Mouse (Mus musculus) thymus, adult 18-20 months (tissue): ENCODE measurements around the gene Wwc2.

Experiments
- DNase-seq, 2 experiments: peaks; one replicate each; pipeline ENCODE4 v3.0.0; 2022; ENCODE audit warnings: mixed read lengths in 2 of 2

The Wwc2 gene

DNA sequence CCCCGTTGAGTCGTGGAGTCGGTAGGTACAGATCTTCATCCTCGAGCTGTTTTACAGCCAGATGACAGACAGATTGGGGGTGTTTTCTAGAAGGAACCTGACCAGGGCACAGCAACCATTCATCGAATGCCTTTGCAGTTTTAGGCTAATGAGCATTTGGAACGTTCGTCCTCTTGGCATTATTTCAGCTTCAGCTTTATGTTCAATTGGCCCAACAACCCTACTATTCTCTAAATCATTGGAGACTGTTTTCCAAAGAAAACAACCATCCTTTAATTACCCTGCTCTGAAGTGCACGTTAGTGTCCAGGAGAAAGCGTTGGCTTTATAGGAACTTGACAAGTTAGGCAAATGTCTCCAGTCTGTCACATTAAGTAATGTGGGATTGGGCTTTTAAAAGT is 54.3 kb downstream of the Wwc2 start:
- DNase-seq = no peak

DNA sequence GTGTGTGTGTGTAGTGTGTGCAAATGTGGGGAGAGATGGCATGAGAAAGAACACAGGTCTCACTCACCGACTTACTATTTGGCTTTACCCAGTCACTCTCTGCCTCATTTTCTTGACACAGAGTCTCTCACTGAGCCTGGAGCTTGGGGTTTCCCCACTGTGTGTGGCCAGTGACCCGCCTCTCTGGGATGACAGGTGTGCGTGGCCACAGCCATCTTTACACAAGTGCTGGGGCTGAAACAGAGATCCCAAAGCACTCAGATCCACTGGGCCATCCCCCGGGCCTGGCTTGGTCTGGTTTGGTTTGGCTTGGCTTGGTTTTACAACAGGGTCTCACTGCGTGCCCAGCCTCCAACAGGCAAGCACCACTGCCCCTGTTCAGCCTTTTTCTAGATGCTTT is 55.3 kb downstream of the Wwc2 start:
- no peak for DNase-seq

DNA sequence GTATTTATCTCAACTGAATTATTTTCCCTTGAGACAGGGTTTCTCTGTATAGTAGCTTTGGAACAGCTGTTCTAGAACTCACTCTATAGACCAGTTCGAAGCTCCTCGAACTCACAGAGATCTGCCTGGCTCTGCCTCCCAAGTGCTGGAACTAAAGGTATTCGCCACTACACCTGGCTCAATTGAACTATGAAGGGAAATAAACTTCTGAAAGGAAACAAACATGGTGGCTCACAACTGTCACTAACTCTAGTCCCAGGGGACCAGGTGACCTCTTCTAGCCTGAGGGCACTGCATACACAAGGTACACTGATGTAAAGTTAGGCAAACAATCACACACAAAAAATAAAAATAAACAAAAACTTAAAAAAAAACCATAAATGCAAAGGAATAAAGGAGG is 57.6 kb downstream of the Wwc2 start:
- no peak for DNase-seq

DNA sequence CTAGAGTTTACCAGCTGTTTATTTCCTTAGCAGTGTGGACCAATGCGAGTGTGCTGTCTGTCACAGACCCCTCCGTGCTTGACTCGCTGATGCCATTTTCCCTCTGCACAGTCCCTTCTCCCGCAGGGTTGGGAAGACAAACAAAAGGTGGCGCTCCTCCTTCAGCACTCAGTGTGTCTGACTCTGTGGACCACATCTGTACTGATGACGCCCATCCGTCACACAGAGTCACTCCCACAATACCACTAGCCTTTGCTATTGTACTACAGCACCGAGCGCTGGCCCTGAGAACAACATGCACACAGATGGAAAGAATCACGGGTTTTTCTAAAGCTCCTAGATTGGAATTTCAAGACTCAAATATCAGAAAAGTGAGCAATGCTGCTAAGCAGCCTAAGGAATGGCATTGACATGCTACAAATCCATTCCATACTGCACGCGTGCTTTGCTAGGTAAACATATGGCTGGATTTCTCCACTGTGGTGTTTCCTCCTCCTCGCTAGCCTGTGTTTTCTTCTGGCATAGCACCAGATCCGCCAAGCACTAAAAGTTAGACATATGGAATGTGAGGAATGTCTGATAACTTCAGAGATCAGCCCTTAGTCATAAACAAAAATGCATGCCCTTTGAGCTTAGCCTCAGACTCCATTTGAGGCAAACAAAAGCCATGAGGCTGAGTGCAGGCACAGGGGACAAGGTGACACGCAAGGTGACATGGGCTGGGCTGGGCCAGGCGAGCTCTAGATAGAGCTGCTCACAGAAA is 58.5 kb downstream of the Wwc2 start:
- no peak for DNase-seq

DNA sequence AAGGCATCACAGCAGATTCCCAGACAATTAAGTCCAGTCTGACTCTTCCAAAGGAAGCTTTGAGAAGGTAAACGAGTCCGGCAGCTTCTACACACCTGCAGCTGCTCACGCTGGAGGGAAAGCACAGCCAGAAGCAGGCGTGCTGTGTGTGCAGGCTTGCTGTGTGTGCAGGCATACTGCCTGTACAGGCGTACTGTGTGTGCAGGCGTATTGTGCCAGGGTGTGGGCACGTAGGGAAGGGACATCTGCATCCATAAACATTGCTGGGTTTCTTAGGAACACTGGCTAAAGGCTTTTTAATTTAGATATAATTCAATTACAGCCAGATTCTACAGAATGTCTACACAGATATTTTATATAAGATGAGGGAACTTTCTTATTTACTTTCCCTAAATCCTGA is 59.4 kb downstream of the Wwc2 start:
- no peak for DNase-seq

DNA sequence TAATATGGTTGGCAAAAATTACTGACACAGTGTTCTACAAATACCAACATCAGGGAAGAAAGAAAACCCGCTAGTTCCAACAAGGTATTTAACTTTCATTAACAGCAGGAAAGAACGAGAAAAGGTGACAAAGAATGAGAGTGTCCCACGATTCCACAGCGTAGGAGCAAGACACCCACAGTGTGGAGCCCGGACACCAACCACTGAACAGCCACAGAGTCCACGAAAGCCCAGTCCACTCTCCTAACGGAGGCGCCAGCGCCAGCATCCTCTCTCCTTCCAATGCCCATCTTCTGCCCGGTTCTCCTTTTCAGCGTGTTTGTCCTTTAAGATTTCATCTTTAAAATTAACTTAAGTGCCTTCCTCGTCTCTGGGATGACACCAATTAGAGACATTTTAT is 61.1 kb downstream of the Wwc2 start:
- no peak for DNase-seq

DNA sequence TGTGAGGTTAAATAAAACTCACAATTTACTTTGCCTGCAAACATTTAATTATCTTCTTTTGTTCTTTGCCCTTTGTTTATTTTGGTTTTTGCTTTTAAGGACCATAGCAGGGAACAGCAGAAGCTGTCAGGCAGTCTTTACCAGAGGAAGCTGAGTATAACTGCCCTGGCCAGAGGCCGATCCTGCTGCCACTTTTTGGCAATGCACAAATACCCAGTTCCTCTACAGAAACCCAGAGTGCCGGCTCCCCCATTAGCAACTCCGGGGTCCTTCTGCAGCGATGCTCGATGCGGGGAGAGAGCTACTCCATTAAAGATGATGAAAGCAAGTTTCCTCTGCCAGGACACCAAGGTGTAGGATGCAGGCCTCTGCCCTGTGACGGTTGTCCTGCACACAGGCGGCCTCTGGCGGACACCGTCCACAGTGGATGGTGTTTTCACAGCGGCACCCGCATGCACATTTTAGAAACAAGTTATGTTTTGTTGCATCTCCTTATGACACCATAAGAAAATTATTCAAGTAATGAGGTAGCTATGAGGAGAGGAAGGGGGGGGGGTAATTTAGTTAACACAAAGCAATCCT is 62.0 kb downstream of the Wwc2 start:
- DNase-seq = no peak

DNA sequence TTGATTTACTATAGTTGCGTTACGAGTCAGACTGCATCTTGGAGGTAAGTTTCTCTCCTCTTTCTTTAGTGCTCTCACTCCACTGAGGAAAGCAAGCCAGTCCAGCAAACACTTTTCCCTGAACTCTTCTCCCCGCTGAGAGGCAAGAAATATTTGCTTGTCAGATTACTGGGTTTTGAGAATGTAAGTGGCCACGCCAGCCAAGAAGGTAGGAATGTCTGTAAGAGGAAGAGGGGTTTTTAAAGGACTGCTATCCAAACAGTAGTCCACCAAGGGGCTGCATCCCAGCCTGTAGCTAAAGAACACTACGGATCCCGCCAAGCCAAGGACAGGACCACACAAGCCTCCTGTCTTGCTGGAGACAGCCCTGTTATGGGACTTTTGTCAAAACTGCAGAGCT is 65.8 kb downstream of the Wwc2 start:
- no peak for DNase-seq

DNA sequence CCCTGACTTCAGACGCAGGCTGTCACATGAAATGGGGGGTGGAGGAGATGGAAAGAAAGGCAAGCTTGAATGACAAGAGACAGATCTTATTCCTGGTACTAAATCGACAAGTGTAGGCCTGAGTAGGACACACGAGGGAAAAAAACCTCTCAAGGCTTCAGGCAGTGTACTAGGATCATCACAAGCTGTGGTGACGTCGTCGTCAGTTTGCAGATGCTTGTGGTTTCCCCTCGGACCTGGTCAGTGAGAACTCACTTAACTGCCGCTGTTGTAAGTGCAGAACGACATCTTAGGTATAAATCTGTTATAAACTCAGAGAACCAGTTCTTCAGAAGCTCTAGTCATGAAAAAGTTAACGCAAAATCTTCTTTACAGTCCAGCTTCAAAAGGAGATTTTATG is 67.9 kb downstream of the Wwc2 start:
- no peak for DNase-seq

DNA sequence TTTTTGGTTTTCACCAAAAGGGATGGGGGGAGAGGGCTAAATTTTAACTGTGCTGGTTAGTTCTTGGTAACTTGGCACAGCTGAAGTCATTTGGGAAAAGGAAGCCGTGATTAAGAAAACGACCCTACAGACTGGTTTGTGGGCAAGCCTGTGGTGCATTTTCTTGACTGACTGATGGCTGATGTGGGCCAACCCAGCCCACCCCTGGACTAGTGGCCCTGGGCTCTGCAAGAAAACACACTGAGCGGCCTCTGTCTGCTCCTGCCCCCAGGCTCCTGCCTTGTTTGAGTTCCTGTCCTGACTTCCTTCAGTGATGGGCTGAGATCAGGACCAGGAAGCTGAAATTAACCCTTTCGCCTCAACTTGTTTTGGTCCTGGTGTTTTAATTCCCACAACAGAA is 68.7 kb downstream of the Wwc2 start:
- DNase-seq = no peak

DNA sequence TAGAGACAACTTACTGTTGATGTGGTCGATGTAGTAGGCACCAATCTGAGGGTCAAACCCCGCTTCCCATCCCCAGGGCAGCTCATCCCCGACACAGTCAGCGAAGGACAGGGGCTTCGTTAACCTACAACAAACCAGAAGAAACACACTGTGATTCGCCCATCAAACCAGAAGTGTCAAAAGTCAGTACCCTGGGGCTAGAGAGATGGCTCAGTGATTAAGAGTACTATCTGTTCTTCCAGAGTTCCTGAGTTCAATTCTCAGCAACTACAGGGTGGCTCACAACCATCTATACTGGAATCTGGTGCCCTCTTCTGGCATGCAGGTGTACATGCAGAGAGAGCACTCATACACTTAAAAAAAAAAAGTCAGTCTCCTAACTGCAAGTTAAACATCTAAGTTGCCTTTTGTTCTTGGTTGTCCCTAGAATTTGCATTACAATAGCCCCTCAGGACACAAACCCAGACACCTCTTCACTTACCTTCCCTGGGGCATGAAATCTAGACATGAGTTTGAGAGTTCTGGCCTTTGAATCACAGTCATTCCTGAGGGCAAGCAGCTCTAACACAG is 70.1 kb downstream of the Wwc2 start:
- DNase-seq = no peak

DNA sequence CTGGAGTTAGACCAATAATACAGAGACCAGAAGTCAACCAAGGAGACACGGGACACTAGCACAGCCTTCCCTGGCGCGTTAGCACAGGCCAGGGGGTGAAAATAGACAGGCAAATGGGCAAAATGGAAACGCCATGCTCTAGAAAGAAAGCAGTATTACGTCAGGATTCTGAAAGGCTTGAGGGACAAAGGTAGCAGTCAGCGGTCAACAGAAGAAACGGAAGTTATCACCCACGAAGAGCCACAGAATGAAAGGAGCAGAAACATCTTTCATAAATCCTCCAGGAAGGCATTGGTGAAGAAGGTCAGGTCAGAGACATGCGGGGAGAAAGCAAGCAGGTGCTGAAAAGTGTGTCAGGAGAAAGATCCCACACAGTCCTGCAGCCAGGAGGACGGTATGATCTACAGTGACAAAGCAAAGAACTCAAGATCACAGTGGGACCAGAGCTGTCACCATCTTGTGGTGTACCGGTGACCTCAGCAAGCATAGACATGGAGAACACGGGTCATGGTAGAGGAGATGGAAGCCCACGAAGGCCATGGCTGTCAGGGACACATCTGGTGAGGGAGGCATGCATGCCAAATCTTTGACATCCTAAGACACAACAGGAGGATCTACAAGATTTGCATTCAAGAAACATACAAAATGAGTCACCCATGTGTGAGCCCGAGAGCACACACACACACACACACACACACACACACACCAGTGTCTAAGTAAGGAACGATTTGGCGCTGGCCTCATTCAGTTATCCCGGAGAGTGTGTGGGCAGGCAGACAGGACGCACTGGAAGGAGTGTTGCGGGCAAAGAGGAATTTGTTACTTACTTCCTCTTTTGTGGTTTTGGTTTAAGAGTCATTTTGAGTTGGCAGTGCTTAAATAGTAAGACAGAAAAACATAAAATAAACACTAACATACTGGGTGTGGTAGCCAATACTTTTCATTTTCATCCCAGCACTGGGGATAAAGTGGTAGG is 73.4 kb downstream of the Wwc2 start:
- DNase-seq = no peak

DNA sequence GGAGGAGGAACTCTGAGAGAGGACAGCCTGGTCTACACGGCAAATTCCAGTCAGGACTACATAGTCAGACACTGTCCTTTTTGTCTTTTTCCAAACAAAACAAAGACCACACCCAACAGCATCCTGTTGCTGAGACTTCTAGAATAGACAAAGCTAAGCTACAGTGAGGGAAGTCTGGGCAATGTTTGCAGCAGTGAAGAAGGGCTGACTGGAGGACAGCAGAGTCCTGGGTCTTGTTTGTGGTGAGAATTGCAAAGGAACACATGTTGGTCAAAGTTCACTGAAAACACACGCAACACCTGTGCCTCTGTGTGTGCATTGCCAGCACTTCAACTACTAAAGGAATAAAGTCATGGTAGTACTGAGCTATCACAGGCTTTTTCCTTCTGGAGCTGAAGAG is 75.2 kb downstream of the Wwc2 start:
- no peak for DNase-seq

DNA sequence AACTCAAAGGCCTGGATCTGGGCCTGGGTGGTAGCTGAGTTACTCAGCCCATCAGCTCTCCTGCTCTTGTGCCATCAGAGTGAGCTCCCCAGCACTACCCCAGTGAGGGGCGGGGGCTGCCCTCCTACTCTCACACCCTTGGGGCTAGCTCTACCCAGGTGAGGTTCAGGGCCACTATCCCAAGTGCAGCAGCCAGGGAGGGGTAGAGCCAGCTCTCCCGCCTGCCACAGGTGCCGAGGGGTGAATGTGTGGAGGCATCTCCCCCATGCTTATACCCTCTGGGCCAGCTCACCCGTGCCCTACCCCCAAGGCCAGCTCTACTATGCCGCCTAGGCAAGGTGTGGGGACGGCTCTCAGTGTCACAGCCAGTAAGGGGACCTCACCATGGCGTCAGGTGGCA is 75.8 kb downstream of the Wwc2 start:
- DNase-seq = no peak

DNA sequence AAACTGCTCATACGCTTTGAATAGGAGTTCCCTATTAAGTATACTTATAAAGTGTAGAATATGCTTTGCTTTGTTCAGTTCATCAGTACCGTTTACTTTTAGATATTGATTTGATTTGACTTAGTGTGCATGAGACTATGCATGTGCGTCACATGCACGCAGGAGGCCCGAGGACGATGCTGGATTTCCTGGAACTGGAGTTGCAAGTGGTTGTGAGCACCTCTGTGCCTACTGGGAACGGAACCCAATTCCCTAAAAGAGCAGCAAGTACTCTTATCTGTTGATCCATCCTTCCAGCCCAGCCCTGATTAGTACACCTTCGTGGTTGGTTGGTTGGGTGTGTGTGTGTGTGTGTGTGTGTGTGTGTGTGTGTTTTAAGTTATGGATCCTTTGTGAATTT is 76.6 kb downstream of the Wwc2 start:
- no peak for DNase-seq

DNA sequence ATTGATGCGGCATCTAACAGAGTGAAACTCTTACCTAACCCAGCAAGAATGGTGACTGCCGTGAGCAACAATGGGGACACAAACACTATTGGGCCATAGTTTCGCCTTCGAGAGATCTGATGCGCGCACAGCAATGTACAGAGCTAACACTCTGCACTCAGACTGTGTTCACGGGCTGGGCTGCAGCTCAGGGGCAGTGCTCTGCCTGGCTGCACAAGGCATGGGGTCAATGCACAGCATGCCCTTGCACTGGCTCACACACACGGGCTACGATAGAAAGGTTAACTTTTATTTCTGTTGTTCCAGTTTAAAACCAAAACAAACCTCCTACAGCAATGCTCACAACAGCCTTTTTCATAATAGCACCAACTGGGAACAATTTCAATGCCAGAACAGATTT is 77.1 kb downstream of the Wwc2 start:
- no peak for DNase-seq

DNA sequence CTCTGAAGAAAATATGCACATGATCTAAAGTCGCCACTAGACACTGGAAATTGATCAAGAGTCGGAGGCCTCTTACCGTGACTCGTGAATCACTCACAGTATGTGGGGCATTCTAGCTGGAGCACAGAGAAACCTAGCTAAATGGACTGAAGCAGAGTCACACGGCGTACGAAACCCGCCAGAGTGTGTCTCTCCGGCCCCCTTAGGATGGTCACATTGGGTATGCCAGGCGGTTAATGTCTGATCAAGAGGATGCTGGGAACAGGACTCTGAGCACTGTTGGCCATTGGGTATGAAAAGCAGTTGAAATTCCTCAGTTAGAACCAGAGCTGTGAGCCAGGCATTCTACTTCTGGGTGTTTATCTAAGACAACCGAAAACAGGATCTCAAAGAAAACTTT is 81.0 kb downstream of the Wwc2 start:
- DNase-seq = no peak

DNA sequence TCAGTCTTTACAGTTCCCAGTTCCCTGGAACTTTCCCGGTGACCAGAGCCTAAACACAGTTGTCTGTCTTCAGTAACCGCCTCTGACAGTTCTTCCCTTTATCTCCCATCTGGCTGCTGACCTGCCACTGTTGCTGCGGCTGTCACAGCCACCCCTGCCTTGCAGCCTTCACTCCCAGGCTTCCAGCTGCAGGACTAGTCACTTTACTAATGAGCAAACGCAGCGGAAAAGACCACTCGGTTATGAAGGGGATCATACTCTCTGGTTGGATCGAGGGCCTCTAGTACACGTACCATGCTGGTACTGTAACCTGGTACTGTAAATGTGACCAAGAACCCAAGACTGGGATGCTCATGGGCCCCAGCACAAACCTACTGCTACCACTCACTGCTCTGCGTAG is 83.7 kb downstream of the Wwc2 start:
- no peak for DNase-seq

DNA sequence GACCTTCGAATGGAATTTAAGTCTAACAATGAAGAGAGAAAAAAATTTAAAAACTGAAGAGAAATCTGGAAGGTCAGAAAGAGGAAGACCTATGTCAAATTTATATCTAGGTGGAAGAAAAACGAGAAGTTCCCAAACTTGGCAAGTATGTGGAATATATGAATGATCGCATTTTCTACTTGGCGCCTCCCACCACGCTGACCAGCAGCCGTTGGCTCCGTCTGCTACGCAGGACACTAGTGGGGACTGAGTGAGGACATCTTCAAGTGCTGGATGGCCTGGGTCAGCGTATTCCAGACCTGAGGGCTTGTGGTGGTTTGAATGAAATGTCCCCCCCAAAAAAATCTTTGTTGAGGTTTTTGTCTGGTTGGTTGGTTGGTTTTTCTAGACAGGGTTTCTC is 84.6 kb downstream of the Wwc2 start:
- DNase-seq = no peak

DNA sequence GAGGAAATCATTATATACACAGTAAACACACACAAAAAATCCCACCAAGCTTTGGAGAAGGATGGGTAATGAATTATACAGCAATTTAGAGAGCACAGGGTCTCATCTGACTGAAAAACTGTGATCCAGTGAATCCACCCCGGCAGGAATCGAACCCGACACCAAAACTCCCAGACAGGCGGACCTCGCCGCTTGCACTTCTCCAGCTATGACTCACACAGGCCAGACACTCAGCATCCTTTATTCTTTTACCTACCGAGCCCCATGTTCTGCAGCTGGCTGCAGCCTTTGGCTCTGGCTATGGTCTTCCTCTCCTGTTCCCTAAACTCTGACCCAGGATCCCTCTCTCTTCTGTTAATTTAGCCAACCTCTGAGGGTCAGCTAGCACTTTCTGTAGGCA is 85.5 kb downstream of the Wwc2 start:
- DNase-seq = no peak

DNA sequence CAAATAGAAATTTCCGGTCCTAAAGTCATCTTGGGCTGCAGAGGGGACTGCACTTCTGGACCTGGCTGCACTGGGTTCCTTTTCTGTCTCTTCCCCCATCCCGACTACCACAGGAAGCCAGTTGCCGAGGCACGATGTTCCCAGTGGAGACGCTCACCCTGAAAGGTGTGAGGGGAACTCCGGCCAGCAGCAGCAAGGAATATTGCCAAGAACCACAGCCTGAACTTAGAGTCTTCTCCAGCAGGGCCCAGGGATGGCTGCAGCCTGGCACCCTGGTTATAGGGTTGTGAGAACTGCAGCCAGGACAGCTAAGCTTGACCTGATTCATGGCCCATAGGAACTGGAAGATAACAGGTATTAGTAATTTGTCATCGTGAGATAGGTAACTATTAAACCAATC is 86.7 kb downstream of the Wwc2 start:
- no peak for DNase-seq

DNA sequence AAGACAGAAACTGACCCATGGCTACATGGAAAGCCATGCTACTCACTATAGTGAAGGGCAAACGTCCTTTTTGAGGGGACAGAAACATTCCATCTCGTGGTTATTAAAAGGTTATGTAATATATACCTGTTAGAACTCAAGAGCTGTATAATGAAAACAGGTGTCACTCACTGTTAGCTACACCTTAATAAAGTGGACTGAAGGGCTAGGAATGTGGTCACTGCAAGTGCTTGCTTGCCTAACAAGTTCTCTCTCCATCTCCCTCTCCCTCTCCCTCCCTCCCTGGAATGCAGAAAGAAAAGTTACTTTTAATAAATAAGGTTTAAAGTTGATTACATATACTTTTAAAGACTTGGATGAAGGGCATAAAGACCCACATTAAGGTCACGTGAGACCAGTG is 88.0 kb downstream of the Wwc2 start:
- no peak for DNase-seq

DNA sequence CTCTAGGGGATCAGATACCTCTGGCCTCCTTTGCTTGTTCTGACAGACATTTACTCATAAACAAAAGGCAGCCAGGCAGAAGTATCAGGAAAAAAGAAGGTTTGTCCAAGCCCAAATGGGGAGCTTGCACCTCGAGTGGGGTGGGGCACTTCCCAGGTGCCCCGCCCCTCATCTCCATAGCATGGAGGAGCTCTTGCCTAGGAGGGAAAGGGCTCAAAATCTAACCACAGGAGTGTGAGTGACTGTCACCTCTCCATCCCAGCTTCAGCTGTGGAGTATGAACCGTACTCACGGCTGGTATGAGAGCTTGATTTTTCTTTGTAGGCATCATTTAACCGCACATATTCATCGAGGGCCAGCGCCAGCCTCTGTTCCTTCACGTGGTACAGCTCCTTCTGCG is 90.4 kb downstream of the Wwc2 start:
- no peak for DNase-seq

DNA sequence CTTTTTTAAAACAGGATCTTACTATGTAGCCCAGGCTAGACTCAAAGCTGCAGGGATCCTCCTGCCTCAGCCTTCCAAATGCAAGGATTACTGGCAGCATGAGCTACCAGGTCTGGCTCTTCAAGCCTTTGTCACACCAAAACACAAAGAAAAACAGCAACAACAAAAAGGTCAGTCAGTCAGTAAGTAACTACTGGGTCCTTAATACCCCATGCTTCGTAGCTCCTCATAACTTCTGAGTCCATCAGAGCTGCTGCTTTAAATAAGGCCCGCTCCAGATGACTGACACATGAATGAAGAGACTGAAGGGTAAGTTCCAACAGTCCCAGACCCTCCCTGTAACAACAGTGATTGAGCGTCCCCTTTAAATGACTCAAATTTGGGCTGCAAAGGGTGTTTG is 90.8 kb downstream of the Wwc2 start:
- DNase-seq = no peak
